Mouse (Mus musculus): ENCODE measurements around the gene Pex1. TPM values are rescaled to one million over a fixed set of nuclear protein-coding genes. Genes with fewer than 3 reads are reported as not detected.
"Not testable (repeated sequence)": the region's sequence is repeated elsewhere in the genome, so short reads cannot be mapped to it uniquely, and the experiment has no call there.

Gene Pex1
- total RNA-seq (2021) = 26.0 and 27.2 TPM in 2 replicates
- long read RNA-seq, experiment 1, full-length matches to known transcripts = 6 of 24 reads
- long read RNA-seq, experiment 1, partial matches to known transcripts = 4 of 24 reads
- long read RNA-seq, experiment 1, other reads (novel, unspliced or antisense) = 14 of 24 reads
- long read RNA-seq, experiment 2, full-length matches to known transcripts = 6 of 12 reads
- long read RNA-seq, experiment 2, partial matches to known transcripts = 3 of 12 reads
- long read RNA-seq, experiment 2, other reads (novel, unspliced or antisense) = 3 of 12 reads

- DNase-seq = peak; percentile 97
These were observed at the start of gene Pex1 for GRCm38 (mm10) chr5:3595693-3596398. Gene Pex1 (plus strand): TSS chr5:3596066.

- no peak for DNase-seq
These were observed 49.6 kb upstream of the Pex1 start for GRCm38 (mm10) chr5:3546226-3546625.

- DNase-seq = no peak
These were observed 44.4 kb upstream of the Pex1 start for GRCm38 (mm10) chr5:3551481-3551880.

GRCm38 (mm10) chr5:3554198-3554597 is 41.7 kb upstream of the Pex1 start:
- no peak for DNase-seq

GRCm38 (mm10) chr5:3571266-3571665 is 24.6 kb upstream of the Pex1 start, which contains the start of gene 1700109H08Rik:
Gene 1700109H08Rik (plus strand): TSS chr5:3571566.
- no peak for DNase-seq

- DNase-seq = no peak
These were observed 21.0 kb upstream of the Pex1 start for GRCm38 (mm10) chr5:3574825-3575224.

GRCm38 (mm10) chr5:3577939-3578338 is 17.9 kb upstream of the Pex1 start:
- no peak for DNase-seq

GRCm38 (mm10) chr5:3579066-3579465 is 16.8 kb upstream of the Pex1 start:
- DNase-seq = no peak

- peak; percentile 91 for DNase-seq
These were observed 517 bp downstream of the Pex1 start, which contains the start of gene Rbm48 for GRCm38 (mm10) chr5:3596399-3596766. Gene Rbm48 (minus strand): TSS chr5:3596585.

- no peak for DNase-seq
These were observed 1.3 kb downstream of the Pex1 start for GRCm38 (mm10) chr5:3597171-3597570.

- DNase-seq = no peak
These were observed 2.9 kb downstream of the Pex1 start for GRCm38 (mm10) chr5:3598766-3599165.

GRCm38 (mm10) chr5:3600298-3600697 is 4.4 kb downstream of the Pex1 start:
- peak; percentile 21 for DNase-seq

- no peak for DNase-seq
These were observed 4.9 kb downstream of the Pex1 start for GRCm38 (mm10) chr5:3600790-3601189.

- DNase-seq = peak; percentile 41
These were observed 11.2 kb downstream of the Pex1 start for GRCm38 (mm10) chr5:3607114-3607513.

- DNase-seq = peak; percentile 18
These were observed 13.4 kb downstream of the Pex1 start for GRCm38 (mm10) chr5:3609241-3609640.

GRCm38 (mm10) chr5:3611835-3612234 is 16.0 kb downstream of the Pex1 start:
- not testable (repeated sequence) for DNase-seq

- DNase-seq = no peak
These were observed 24.6 kb downstream of the Pex1 start for GRCm38 (mm10) chr5:3620486-3620885.

GRCm38 (mm10) chr5:3630055-3630454 is 34.2 kb downstream of the Pex1 start:
- no peak for DNase-seq

- no peak for DNase-seq
These were observed 35.8 kb downstream of the Pex1 start for GRCm38 (mm10) chr5:3631512-3632271.

GRCm38 (mm10) chr5:3632285-3632684 is 36.4 kb downstream of the Pex1 start:
- DNase-seq = no peak

- DNase-seq = no peak
These were observed 37.4 kb downstream of the Pex1 start for GRCm38 (mm10) chr5:3633315-3633714.

GRCm38 (mm10) chr5:3633951-3634350 is 38.1 kb downstream of the Pex1 start:
- DNase-seq = peak; percentile 27

GRCm38 (mm10) chr5:3635286-3635685 is 39.4 kb downstream of the Pex1 start:
- no peak for DNase-seq

All from adrenal gland, postnatal 14 days (tissue).